Mouse (Mus musculus): ENCODE data around the gene Uaca. TPM values are rescaled to one million over a fixed set of nuclear protein-coding genes. Genes with fewer than 3 reads are reported as not detected.

The Uaca gene
- polyA plus RNA-seq, 1 experiment from 2014 or later, result 15.2 TPM

Other genes with a start within 250 kb of the Uaca start
- 65.7 and 69.5 TPM in 2 replicates for gene Lrrc49, start 106.4 kb upstream of the Uaca start, polyA plus RNA-seq (2015; fragmentation: Nextera tagmentation; extraction: Ambion mirVana)
- 7.4 and 8.7 TPM in 2 replicates for gene Larp6, start 81.6 kb upstream of the Uaca start, polyA plus RNA-seq (2015; fragmentation: Nextera tagmentation; extraction: Ambion mirVana)